ENCODE assay signal across 9 mouse cellular contexts in genomic region chr2:167778691-167779090, GRCm38 (mm10).
DNase-seq lines count a peak whose midpoint lies in the region; ATAC-seq and TF ChIP-seq lines count a peak whose summit lies in the region.
"Had no signal": no experiment of that assay in that cellular context is flagged by ENCODE, and none has a peak within 500 bp of the region (broad histone marks: within the 10 kb centered on the region; RNA-seq: fewer than 3 reads in every experiment).

No protein-coding gene starts in this region.

- H3K36me3 ChIP-seq in forebrain, embryonic 11.5 days (ENCODE audit: control insufficient read depth, insufficient read depth, low read length), result no peaks in the 10 kb centered on the region; the same call in 1 of the 2 replicates
- no peaks in the 10 kb centered on the region for H3K36me3 ChIP-seq in forebrain, embryonic 15.5 days
- H3K36me3 ChIP-seq in lung, embryonic 15.5 days, result no peaks in the 10 kb centered on the region
- H3K36me3 ChIP-seq in heart, postnatal 0 days (replicated peaks; ENCODE audit: control insufficient read depth, insufficient read depth, low read length), result no peaks in the 10 kb centered on the region
- no peaks in the 10 kb centered on the region for H3K36me3 ChIP-seq in neural tube, embryonic 15.5 days

- peaks cover 17% of the 10 kb centered on the region for H3K4me1 ChIP-seq in forebrain, embryonic 11.5 days (replicated peaks; ENCODE audit: control insufficient read depth, insufficient read depth, low read length)
- peaks cover 23% of the 10 kb centered on the region for H3K4me1 ChIP-seq in forebrain, embryonic 15.5 days
- peaks cover 94% of the 10 kb centered on the region for H3K4me1 ChIP-seq in lung, embryonic 15.5 days
- H3K4me1 ChIP-seq in heart, postnatal 0 days (ENCODE audit: control insufficient read depth, insufficient read depth), result peaks cover 26% of the 10 kb centered on the region
- peaks cover 31% of the 10 kb centered on the region for H3K4me1 ChIP-seq in neural tube, embryonic 15.5 days

- 76% methylated on average over 10 of the region's 10 CpGs for WGBS in forebrain, embryonic 11.5 days
- 71% methylated on average over 10 of the region's 10 CpGs for WGBS in forebrain, embryonic 15.5 days
- 52% methylated on average over 10 of the region's 10 CpGs for WGBS in lung, embryonic 15.5 days
- 78% methylated on average over 10 of the region's 10 CpGs for WGBS in heart, postnatal 0 days
- 69% methylated on average over 10 of the region's 10 CpGs for WGBS in neural tube, embryonic 15.5 days

- TF ChIP-seq CTCF in heart, postnatal 0 days (IDR thresholded peaks at IDR 0.05; ENCODE audit: low read depth), result no peak

- no peaks in the 10 kb centered on the region for H3K27me3 ChIP-seq in forebrain, embryonic 11.5 days (ENCODE audit: control insufficient read depth, insufficient read depth, low read length)
- no peaks in the 10 kb centered on the region for H3K27me3 ChIP-seq in forebrain, embryonic 15.5 days
- no peaks in the 10 kb centered on the region for H3K27me3 ChIP-seq in lung, embryonic 15.5 days
- no peaks in the 10 kb centered on the region for H3K27me3 ChIP-seq in heart, postnatal 0 days (ENCODE audit: control insufficient read depth, insufficient read depth, low read length)
- H3K27me3 ChIP-seq in neural tube, embryonic 15.5 days (replicated peaks), result no peaks in the 10 kb centered on the region

- no peak for ATAC-seq in forebrain, embryonic 11.5 days (replicated peaks; ENCODE audit: low FRiP score)
- no peak for ATAC-seq in forebrain, embryonic 15.5 days (replicated peaks)
- ATAC-seq in lung, embryonic 15.5 days (ENCODE audit: borderline replicate concordance, extremely low read depth, low FRiP score, low TSS enrichment), result no peak
- ATAC-seq in heart, postnatal 0 days (ENCODE audit: insufficient read depth, low read depth), result no peak
- no peak for ATAC-seq in neural tube, embryonic 15.5 days (ENCODE audit: low FRiP score)

- no peak overlapping the region for H3K27ac ChIP-seq in forebrain, embryonic 11.5 days (ENCODE audit: low read depth, low read length)
- H3K27ac ChIP-seq in forebrain, embryonic 15.5 days (replicated peaks), result no peak overlapping the region
- H3K27ac ChIP-seq in lung, embryonic 15.5 days, result peak overlapping the region; percentile 93
- peak overlapping the region; percentile 84 for H3K27ac ChIP-seq in heart, postnatal 0 days (ENCODE audit: low read depth)
- H3K27ac ChIP-seq in neural tube, embryonic 15.5 days (replicated peaks), result no peak overlapping the region

- peak overlapping the region; percentile 99; the same call in 1 of the 2 replicates for H3K4me2 ChIP-seq in forebrain, embryonic 11.5 days (ENCODE audit: low read depth, low read length, severe bottlenecking)
- no peak overlapping the region; the same call in 1 of the 2 replicates for H3K4me2 ChIP-seq in forebrain, embryonic 15.5 days (replicated peaks)
- peak overlapping the region; percentile 59 for H3K4me2 ChIP-seq in lung, embryonic 15.5 days
- peak overlapping the region; percentile 78; the same call in 1 of the 2 replicates for H3K4me2 ChIP-seq in heart, postnatal 0 days (ENCODE audit: low read depth, low read length)
- peak overlapping the region; percentile 95; the same call in 1 of the 2 replicates for H3K4me2 ChIP-seq in neural tube, embryonic 15.5 days

- DNase-seq in forebrain, embryonic 11.5 days (ENCODE audit: low spot score), result no peak
- no peak for DNase-seq in lung, postnatal 14 days
- no peak for DNase-seq in heart, postnatal 0 days (ENCODE audit: low spot score)
- DNase-seq in right cerebral cortex, adult 18-20 months, result no peak
- DNase-seq in cerebellum, adult 11-12 months, result no peak
- DNase-seq: layer of hippocampus, postnatal 36 days had no signal

- H3K4me3 ChIP-seq in forebrain, embryonic 11.5 days (ENCODE audit: low read depth, low read length), result no peak overlapping the region
- H3K4me3 ChIP-seq in forebrain, embryonic 15.5 days, result no peak overlapping the region
- peak overlapping the region; percentile 36; the same call in 1 of the 2 replicates for H3K4me3 ChIP-seq in lung, embryonic 15.5 days
- H3K4me3 ChIP-seq in heart, postnatal 0 days (ENCODE audit: low read depth, low read length), result no peak overlapping the region
- no peak overlapping the region for H3K4me3 ChIP-seq in neural tube, embryonic 15.5 days (replicated peaks)

- no peak overlapping the region; the same call in 1 of the 2 replicates for H3K9ac ChIP-seq in forebrain, embryonic 11.5 days (ENCODE audit: low read length)
- H3K9ac ChIP-seq in forebrain, embryonic 15.5 days (replicated peaks), result no peak overlapping the region
- 0 out of 2 replicates have a peak overlapping the region, but pooled peaks have one; percentile 3 for H3K9ac ChIP-seq in lung, embryonic 15.5 days
- H3K9ac ChIP-seq in heart, postnatal 0 days (replicated peaks; ENCODE audit: low read depth, low read length), result 0 out of 2 replicates have a peak overlapping the region, but pooled peaks have one; percentile 60
- H3K9ac ChIP-seq in neural tube, embryonic 15.5 days (replicated peaks), result no peak overlapping the region

- TF ChIP-seq EP300 in heart, postnatal 0 days (IDR thresholded peaks at IDR 0.05; ENCODE audit: low read depth), result no peak

- no peaks in the 10 kb centered on the region for H3K9me3 ChIP-seq in forebrain, embryonic 11.5 days (ENCODE audit: control insufficient read depth, low read length)
- H3K9me3 ChIP-seq in forebrain, embryonic 15.5 days, result no peaks in the 10 kb centered on the region
- no peaks in the 10 kb centered on the region for H3K9me3 ChIP-seq in lung, embryonic 15.5 days
- no peaks in the 10 kb centered on the region for H3K9me3 ChIP-seq in heart, postnatal 0 days (replicated peaks; ENCODE audit: control insufficient read depth, low read length)
- no peaks in the 10 kb centered on the region for H3K9me3 ChIP-seq in neural tube, embryonic 15.5 days (replicated peaks)

Comparison
In these comparisons a context has a peak if more than half of its experiments do, and no peak if none do; other contexts are left out.
1. H3K27ac ChIP-seq: peak in lung, embryonic 15.5 days (single experiment) and heart, postnatal 0 days (single experiment); none in forebrain, embryonic 11.5 days (single experiment), forebrain, embryonic 15.5 days (single experiment) and neural tube, embryonic 15.5 days (single experiment).
2. H3K9ac ChIP-seq: peak in lung, embryonic 15.5 days (single experiment) and heart, postnatal 0 days (single experiment); none in forebrain, embryonic 11.5 days (single experiment), forebrain, embryonic 15.5 days (single experiment) and neural tube, embryonic 15.5 days (single experiment).